Mouse (Mus musculus): ENCODE data around the gene Iqschfp.

Gene Iqschfp

GRCm38 (mm10) chr3:68583771-68584511, 691.9 kb downstream of the Iqschfp start:
- ATAC-seq (ENCODE audit: insufficient number of reproducible peaks, low FRiP score, low TSS enrichment) = peak; percentile 91

- ATAC-seq (ENCODE audit: insufficient number of reproducible peaks, low FRiP score, low TSS enrichment) = no peak
These were observed 693.2 kb downstream of the Iqschfp start for GRCm38 (mm10) chr3:68585213-68585612.

- ATAC-seq (ENCODE audit: insufficient number of reproducible peaks, low FRiP score, low TSS enrichment) = no peak
These were observed 694.6 kb downstream of the Iqschfp start for GRCm38 (mm10) chr3:68586646-68587064.

- no peak for ATAC-seq (ENCODE audit: insufficient number of reproducible peaks, low FRiP score, low TSS enrichment)
These were observed 695.7 kb downstream of the Iqschfp start for GRCm38 (mm10) chr3:68587567-68588245.

DNA sequence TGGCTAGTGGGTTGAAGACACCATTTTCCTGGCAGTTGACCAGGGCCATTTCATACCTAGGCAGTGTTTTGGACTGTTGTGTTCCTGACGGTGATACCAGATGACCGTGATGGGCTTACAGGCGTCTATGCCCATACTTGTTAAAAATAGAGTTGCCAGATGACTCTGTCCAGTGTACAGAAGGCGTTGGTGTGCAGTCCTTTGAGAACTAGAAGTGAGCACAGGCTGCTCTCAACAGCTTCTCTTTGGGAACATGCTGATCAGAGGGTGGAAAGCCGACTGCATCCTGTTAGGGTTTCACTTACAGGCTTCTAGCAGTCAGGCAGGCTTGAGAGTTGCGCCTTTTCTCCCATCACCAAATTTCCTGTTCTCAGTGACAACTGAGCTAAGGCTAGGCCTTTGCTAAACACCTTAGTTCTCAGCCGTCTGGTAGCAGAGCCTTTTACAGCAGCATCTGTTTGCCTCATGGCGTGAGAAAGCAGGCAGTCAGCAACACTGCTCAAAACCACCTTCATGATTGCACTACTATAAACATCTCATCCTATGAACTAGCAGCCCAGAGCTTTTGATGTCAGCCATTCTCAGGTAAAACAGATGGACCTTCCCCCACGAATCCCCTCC, 697.3 kb downstream of the Iqschfp start:
- ATAC-seq (ENCODE audit: insufficient number of reproducible peaks, low FRiP score, low TSS enrichment) = no peak

GRCm38 (mm10) chr3:68590436-68590835, 698.4 kb downstream of the Iqschfp start:
- no peak for ATAC-seq (ENCODE audit: insufficient number of reproducible peaks, low FRiP score, low TSS enrichment)

GRCm38 (mm10) chr3:68592575-68592974, 700.5 kb downstream of the Iqschfp start:
- ATAC-seq (ENCODE audit: insufficient number of reproducible peaks, low FRiP score, low TSS enrichment) = no peak

- ATAC-seq (ENCODE audit: insufficient number of reproducible peaks, low FRiP score, low TSS enrichment) = no peak
These were observed 701.2 kb downstream of the Iqschfp start for GRCm38 (mm10) chr3:68593073-68593867.

DNA sequence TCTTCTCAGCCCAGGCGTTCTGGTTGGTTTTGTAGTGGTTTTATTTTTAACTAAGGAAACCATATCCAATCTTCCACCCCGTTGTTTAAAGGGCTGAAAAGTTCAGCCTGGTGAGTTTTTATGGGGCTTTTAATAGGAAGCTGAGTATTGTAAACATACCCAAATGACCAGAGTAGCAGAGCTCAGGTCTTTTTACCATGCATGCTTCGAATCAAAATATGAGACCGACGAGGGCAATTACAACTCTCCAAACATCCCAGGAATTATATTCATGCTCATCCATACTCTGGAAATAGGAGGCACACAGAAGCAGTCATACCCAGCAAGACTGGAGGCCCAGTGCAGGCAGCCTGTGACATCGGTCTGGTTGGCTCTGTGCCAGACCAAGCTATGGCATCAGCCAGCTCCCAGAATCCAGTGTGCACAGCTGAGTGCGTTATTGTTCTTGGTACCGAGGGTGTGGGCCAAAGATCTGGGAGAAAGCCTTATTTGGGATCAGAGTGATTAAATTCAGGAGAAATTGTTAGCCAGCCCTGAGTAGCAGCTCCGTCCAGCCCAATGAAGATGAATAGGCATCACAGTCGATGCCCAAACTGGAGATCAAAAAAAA, 703.4 kb downstream of the Iqschfp start:
- ATAC-seq (ENCODE audit: insufficient number of reproducible peaks, low FRiP score, low TSS enrichment) = 0 out of 2 replicates have a peak, but pooled peaks have one; percentile 27

- no peak for ATAC-seq (ENCODE audit: insufficient number of reproducible peaks, low FRiP score, low TSS enrichment)
These were observed 704.9 kb downstream of the Iqschfp start for GRCm38 (mm10) chr3:68596938-68597337.

GRCm38 (mm10) chr3:68602891-68603290, 710.9 kb downstream of the Iqschfp start:
- ATAC-seq (ENCODE audit: insufficient number of reproducible peaks, low FRiP score, low TSS enrichment) = no peak

DNA sequence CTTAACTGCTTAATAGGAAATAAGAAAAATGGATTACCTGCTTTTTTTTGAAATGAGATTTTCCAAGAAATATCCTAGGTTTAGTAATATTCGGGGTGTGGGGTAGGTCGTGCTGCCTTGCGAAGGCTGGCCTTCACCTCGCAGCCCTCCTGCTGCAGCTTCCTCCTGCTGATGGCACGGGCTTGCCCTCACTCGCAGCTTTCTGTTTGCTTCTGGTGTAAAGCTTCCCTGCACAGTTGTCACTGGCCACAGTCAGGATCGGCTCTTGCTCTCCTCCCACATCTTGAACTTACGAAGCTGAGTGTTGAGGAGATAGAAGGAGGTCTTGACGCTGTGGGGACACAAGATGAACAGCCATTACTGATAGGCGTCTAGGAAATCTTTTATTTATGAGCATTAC, 712.4 kb downstream of the Iqschfp start:
- ATAC-seq (ENCODE audit: insufficient number of reproducible peaks, low FRiP score, low TSS enrichment) = no peak

DNA sequence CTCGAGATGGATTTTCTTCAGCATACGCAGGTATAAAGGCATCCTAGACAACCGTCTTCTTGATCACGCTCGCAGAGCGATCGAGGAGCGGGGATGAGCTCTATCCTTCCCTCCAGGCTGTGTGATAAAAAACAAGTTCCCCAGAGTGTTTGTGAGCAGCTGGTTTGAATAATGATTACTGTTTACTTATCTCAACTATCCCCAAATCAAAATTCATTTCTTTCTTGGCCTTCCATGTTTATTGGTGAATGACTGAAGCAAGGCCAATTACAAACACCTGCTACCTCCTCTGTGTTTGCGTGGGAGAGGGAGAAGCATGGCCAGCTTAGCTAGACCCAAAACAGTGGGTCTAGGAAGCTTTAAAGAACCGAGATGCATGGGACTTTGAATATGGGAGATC, 712.9 kb downstream of the Iqschfp start:
- peak; percentile 60; the same call in 1 of the 2 replicates for ATAC-seq (ENCODE audit: insufficient number of reproducible peaks, low FRiP score, low TSS enrichment)

GRCm38 (mm10) chr3:68605942-68606603, 714.0 kb downstream of the Iqschfp start:
- ATAC-seq (ENCODE audit: insufficient number of reproducible peaks, low FRiP score, low TSS enrichment) = no peak

GRCm38 (mm10) chr3:68606730-68607129, 714.7 kb downstream of the Iqschfp start:
- ATAC-seq (ENCODE audit: insufficient number of reproducible peaks, low FRiP score, low TSS enrichment) = no peak

GRCm38 (mm10) chr3:68607336-68607735, 715.3 kb downstream of the Iqschfp start:
- no peak for ATAC-seq (ENCODE audit: insufficient number of reproducible peaks, low FRiP score, low TSS enrichment)

GRCm38 (mm10) chr3:68608848-68609497, 716.9 kb downstream of the Iqschfp start:
- ATAC-seq (ENCODE audit: insufficient number of reproducible peaks, low FRiP score, low TSS enrichment) = peak; percentile 57

GRCm38 (mm10) chr3:68610011-68610410, 718.0 kb downstream of the Iqschfp start:
- no peak for ATAC-seq (ENCODE audit: insufficient number of reproducible peaks, low FRiP score, low TSS enrichment)

DNA sequence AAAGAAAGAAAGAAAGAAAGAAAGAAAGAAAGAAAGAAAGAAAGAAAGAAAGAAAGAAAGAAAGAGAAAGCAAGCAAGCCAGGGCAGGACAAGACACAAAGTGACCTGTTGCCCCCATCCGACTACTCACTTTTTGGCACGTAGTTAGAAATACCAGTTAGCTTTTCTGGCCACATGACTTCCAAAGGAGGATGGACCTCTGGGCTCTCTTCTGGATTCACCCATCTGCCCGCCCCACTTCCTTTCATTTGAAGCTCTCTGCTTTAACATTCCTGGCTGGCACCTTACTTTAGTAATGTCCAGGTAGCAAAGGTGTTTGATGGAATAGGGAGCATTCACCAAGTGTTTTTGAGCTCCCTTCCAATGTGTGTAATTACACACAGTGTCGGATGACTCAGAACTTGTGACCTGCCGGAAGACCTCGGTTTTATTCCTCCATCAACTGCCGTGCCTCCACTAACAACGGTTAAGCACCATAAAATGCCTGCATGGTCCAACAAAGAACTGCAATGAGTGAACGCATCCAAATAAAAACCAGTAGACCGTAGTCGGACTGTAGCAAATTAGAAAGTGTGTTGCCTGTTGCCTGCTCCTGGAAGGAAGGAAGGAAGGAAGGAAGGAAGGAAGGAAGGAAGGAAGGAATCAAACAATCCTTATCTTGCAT, 718.7 kb downstream of the Iqschfp start:
- ATAC-seq (ENCODE audit: insufficient number of reproducible peaks, low FRiP score, low TSS enrichment) = no peak
